Mouse (Mus musculus) retina, postnatal 1 day (tissue): ENCODE data around the gene Slc37a3.
"Not testable (repeated sequence)": the region's sequence is repeated elsewhere in the genome, so short reads cannot be mapped to it uniquely, and the experiment has no call there.

Source experiments
- DNase-seq: peaks from one replicate; pipeline ENCODE4 v3.0.0-alpha.2; 2012

Slc37a3 gene

GRCm38 (mm10) chr6:39377311-39377827 lies at the start of gene Slc37a3:
Gene Slc37a3 (minus strand): TSS chr6:39377675.
- peak; percentile 86 for DNase-seq

GRCm38 (mm10) chr6:39426725-39427124 lies 49.2 kb upstream of the Slc37a3 start:
- DNase-seq, result no peak

GRCm38 (mm10) chr6:39425181-39425580 lies 47.7 kb upstream of the Slc37a3 start:
- DNase-seq, result no peak

GRCm38 (mm10) chr6:39423686-39424085 lies 46.2 kb upstream of the Slc37a3 start:
- DNase-seq, result no peak

- DNase-seq, result no peak
Observed at GRCm38 (mm10) chr6:39423130-39423551, 45.7 kb upstream of the Slc37a3 start.

GRCm38 (mm10) chr6:39420867-39421266 lies 43.4 kb upstream of the Slc37a3 start:
- DNase-seq, result no peak

GRCm38 (mm10) chr6:39419851-39420721 lies 42.6 kb upstream of the Slc37a3 start, which contains the start of gene Mkrn1:
Gene Mkrn1 (minus strand): TSS chr6:39420462.
- DNase-seq, result peak; percentile 95

GRCm38 (mm10) chr6:39419386-39419850 lies 41.9 kb upstream of the Slc37a3 start:
- DNase-seq, result no peak

GRCm38 (mm10) chr6:39416654-39417053 lies 39.2 kb upstream of the Slc37a3 start:
- DNase-seq, result not testable (repeated sequence)

GRCm38 (mm10) chr6:39415762-39416161 lies 38.3 kb upstream of the Slc37a3 start:
- DNase-seq, result peak; percentile 58

GRCm38 (mm10) chr6:39414106-39414505 lies 36.6 kb upstream of the Slc37a3 start:
- DNase-seq, result peak; percentile 50

GRCm38 (mm10) chr6:39406480-39406879 lies 29.0 kb upstream of the Slc37a3 start:
- no peak for DNase-seq

GRCm38 (mm10) chr6:39403136-39403535 lies 25.7 kb upstream of the Slc37a3 start:
- DNase-seq, result no peak

GRCm38 (mm10) chr6:39400343-39400742 lies 22.9 kb upstream of the Slc37a3 start:
- DNase-seq, result peak; percentile 69

GRCm38 (mm10) chr6:39398342-39398741 lies 20.9 kb upstream of the Slc37a3 start:
- no peak for DNase-seq

- DNase-seq, result no peak
Observed at GRCm38 (mm10) chr6:39397046-39397445, 19.6 kb upstream of the Slc37a3 start.

- DNase-seq, result no peak
Observed at GRCm38 (mm10) chr6:39395916-39396315, 18.4 kb upstream of the Slc37a3 start.

GRCm38 (mm10) chr6:39395471-39395870 lies 18.0 kb upstream of the Slc37a3 start:
- no peak for DNase-seq

- DNase-seq, result no peak
Observed at GRCm38 (mm10) chr6:39389988-39390387, 12.5 kb upstream of the Slc37a3 start.

- DNase-seq, result peak; percentile 16
Observed at GRCm38 (mm10) chr6:39381125-39381880, 3.8 kb upstream of the Slc37a3 start, which contains the start of gene Rab19. Gene Rab19 (plus strand): TSS chr6:39381175.

- no peak for DNase-seq
Observed at GRCm38 (mm10) chr6:39380276-39380675, 2.8 kb upstream of the Slc37a3 start.

- DNase-seq, result no peak
Observed at GRCm38 (mm10) chr6:39379749-39380148, 2.3 kb upstream of the Slc37a3 start.

- no peak for DNase-seq
Observed at GRCm38 (mm10) chr6:39379224-39379623, 1.7 kb upstream of the Slc37a3 start.
